Mouse (Mus musculus) gastrocnemius, postnatal 36 days (tissue): ENCODE measurements around the gene Olfr94. TPM values are rescaled to one million over a fixed set of nuclear protein-coding genes. Genes with fewer than 3 reads are reported as not detected.

Experiments
- total RNA-seq, 2 experiments: library from RNA; stranded (reverse); gene quantifications; 2 replicates each; pipeline ENCODE4 v1.2.3; 2021

The Olfr94 gene
- total RNA-seq, 2 experiments from 2014 or later: not detected

Other genes with a start within 250 kb of the Olfr94 start
- gene Ppp1r11, start 249.3 kb downstream of the Olfr94 start, total RNA-seq: 10 to 100 TPM; 48.0 to 56.2 TPM
- gene Znrd1, start 242.4 kb downstream of the Olfr94 start, total RNA-seq: 10 to 100 TPM; 16.1 to 17.7 TPM
- 10 to 100 TPM; 16.1 to 17.2 TPM for gene Znrd1as, start 242.4 kb downstream of the Olfr94 start, total RNA-seq
- gene 2410137M14Rik, start 219.8 kb downstream of the Olfr94 start, total RNA-seq: not detected
- gene H2-M5, start 211.5 kb downstream of the Olfr94 start, total RNA-seq: under 1 TPM in 1 of 2 experiments, not detected in 1; 0.10 TPM
- under 1 TPM; 0.23 to 0.59 TPM for gene Zfp57, start 199.8 kb downstream of the Olfr94 start, total RNA-seq
- gene Mog, start 177.6 kb downstream of the Olfr94 start, total RNA-seq: not detected
- gene Gabbr1, start 155.0 kb downstream of the Olfr94 start, total RNA-seq: 1 to 10 TPM; 8.0 to 8.1 TPM
- gene Olfr90, start 112.5 kb downstream of the Olfr94 start, total RNA-seq: not detected
- gene Olfr91, start 102.7 kb downstream of the Olfr94 start, total RNA-seq: not detected
- not detected for gene Olfr92, start 80.9 kb downstream of the Olfr94 start, total RNA-seq
- not detected for gene Olfr93, start 39.5 kb downstream of the Olfr94 start, total RNA-seq
- under 1 TPM in 1 of 2 experiments, not detected in 1; 0.28 TPM for gene Ubd, start 7.1 kb downstream of the Olfr94 start, total RNA-seq
- not detected for gene Olfr95, start 12.1 kb upstream of the Olfr94 start, total RNA-seq
- gene Olfr96, start 19.2 kb upstream of the Olfr94 start, total RNA-seq: not detected
- gene Olfr97, start 36.3 kb upstream of the Olfr94 start, total RNA-seq: not detected
- not detected for gene Olfr98, start 62.8 kb upstream of the Olfr94 start, total RNA-seq
- under 1 TPM; 0.81 to 0.94 TPM for gene H2-M3, start 69.2 kb upstream of the Olfr94 start, total RNA-seq
- gene Olfr99, start 82.5 kb upstream of the Olfr94 start, total RNA-seq: not detected
- gene Olfr101, start 103.3 kb upstream of the Olfr94 start, total RNA-seq: not detected
- gene Olfr102, start 116.1 kb upstream of the Olfr94 start, total RNA-seq: not detected
- not detected for gene Olfr103, start 138.7 kb upstream of the Olfr94 start, total RNA-seq
- gene Olfr104-ps, start 158.6 kb upstream of the Olfr94 start, total RNA-seq: not detected
- not detected for gene Olfr105-ps, start 178.0 kb upstream of the Olfr94 start, total RNA-seq
- not detected for gene Olfr106-ps, start 189.4 kb upstream of the Olfr94 start, total RNA-seq
- gene Olfr107, start 198.2 kb upstream of the Olfr94 start, total RNA-seq: not detected
- gene Olfr108, start 244.5 kb upstream of the Olfr94 start, total RNA-seq: not detected